Mouse (Mus musculus) regulatory T cell (primary cell): ENCODE measurements around the gene Gm20908.
"Not testable (repeated sequence)": the region's sequence is repeated elsewhere in the genome, so short reads cannot be mapped to it uniquely, and the experiment has no call there.

Experiments used
- in situ Hi-C: fragments of 300-600 bp; cut with MboI, MseI; formaldehyde crosslinking; loops from one replicate; pipeline ENCODE4 v1.15.1; 2025; ENCODE audit warnings: high pct_unique_total_duplicates

Gene Gm20908

DNA sequence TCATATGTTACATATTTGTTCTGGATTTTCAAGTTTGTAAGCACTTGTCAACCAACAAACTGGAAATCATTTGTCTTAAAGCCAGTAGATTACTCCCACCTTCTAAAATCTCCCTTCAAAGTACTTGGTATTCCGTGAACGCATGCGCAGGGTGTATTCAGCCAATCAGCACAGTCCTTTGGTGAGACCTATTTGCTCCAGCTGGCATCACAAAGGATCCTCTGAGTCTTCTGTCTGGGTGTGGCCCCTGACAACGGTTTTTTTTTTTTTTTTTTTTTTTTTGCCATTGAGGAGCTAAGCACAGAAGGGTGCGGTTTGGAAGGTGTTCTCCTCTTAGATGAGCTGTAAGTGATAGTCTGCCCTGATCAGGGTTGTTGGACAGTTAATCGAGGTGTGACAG is at the start of gene Gm20908:
TSS of gene Gm20908 (plus strand) at position 301 of the 400 bp plus-strand sequence.
- in situ Hi-C loops, result not testable (repeated sequence)
